Mouse (Mus musculus): ENCODE data around the gene Zfp536. TPM values are rescaled to one million over a fixed set of nuclear protein-coding genes. Genes with fewer than 3 reads are reported as not detected.

The Zfp536 gene
- polyA plus RNA-seq, 1 experiment from 2014 or later = 15.6 TPM

Other genes starting within 250 kb of the Zfp536 start
- 48.3 and 49.0 TPM in 2 replicates for gene Uri1, start 249.9 kb upstream of the Zfp536 start, polyA plus RNA-seq (2016; fragmentation: Nextera tagmentation; extraction: Ambion mirVana)